Mouse (Mus musculus) neural tube, embryonic 14.5 days (tissue): Measurements from ENCODE around the gene Zdhhc22. TPM values are rescaled to one million over a fixed set of nuclear protein-coding genes. Genes with fewer than 3 reads are reported as not detected.

Source experiments
- ATAC-seq: fragments of 200-750 bp; cut with Nextera tagmentation; 2 replicates; pipeline ENCODE4 v1.8.0; 2017; ENCODE audit warnings: low read depth, mild to moderate bottlenecking, moderate TSS enrichment, moderate library complexity
- H3K27ac ChIP-seq: fragments of 300-500 bp; sonication (generic); 2 replicates; pipeline ENCODE4 v1.5.1; 2014; ENCODE audit warnings: low read depth, mild to moderate bottlenecking, control low read depth, low read length, moderate library complexity, mixed read lengths
- H3K27me3 ChIP-seq: fragments of 300-500 bp; sonication (generic); 2 replicates; pipeline ENCODE4 v1.6.1; 2014; ENCODE audit warnings: low read length; ENCODE audit not compliant: control insufficient read depth, insufficient read depth
- H3K36me3 ChIP-seq: fragments of 300-500 bp; sonication (generic); 2 replicates; pipeline ENCODE4 v1.6.1; 2014; ENCODE audit warnings: low read length, mixed read lengths; ENCODE audit not compliant: control insufficient read depth, insufficient read depth
- H3K4me1 ChIP-seq: fragments of 300-500 bp; sonication (generic); 2 replicates; pipeline ENCODE4 v1.6.1; 2014; ENCODE audit warnings: low read length; ENCODE audit not compliant: control insufficient read depth, insufficient read depth
- H3K4me2 ChIP-seq: fragments of 300-500 bp; sonication (generic); 2 replicates; pipeline ENCODE4 v1.6.1; 2014; ENCODE audit warnings: mild to moderate bottlenecking, low read depth, low read length, control low read depth
- H3K4me3 ChIP-seq: fragments of 300-500 bp; sonication (generic); 2 replicates; pipeline ENCODE4 v1.5.1; 2014; ENCODE audit warnings: low read depth, low read length, control low read depth, mixed read lengths
- H3K9ac ChIP-seq: fragments of 300-500 bp; sonication (generic); replicated peaks from 2 replicates; pipeline ENCODE4 v1.6.1; 2014; ENCODE audit warnings: low read depth, mild to moderate bottlenecking, control low read depth, low read length, mixed read lengths
- H3K9me3 ChIP-seq: fragments of 300-500 bp; sonication (generic); 2 replicates; pipeline ENCODE4 v1.6.1; 2016; ENCODE audit warnings: low read length; ENCODE audit not compliant: control insufficient read depth
- WGBS: fragments of 180-500 bp; shearing (Covaris S2); extraction: QIAGEN DNeasy Blood & Tissue Kit; methylation state at CpG from one replicate; pipeline ENCODE4 v1.1.7; 2014; 5-methylcytosine and 5-hydroxymethylcytosine counted together
- polyA plus RNA-seq: library from polyadenylated mRNA; unstranded; fragments of >200 nt; fragmentation: Nextera tagmentation; extraction: Ambion mirVana; gene quantifications from 2 replicates; pipeline ENCODE4 v1.2.1, GENCODE M21; 2014

Gene Zdhhc22
- polyA plus RNA-seq, 1 experiment from 2014 or later, result 10.3 TPM

DNA sequence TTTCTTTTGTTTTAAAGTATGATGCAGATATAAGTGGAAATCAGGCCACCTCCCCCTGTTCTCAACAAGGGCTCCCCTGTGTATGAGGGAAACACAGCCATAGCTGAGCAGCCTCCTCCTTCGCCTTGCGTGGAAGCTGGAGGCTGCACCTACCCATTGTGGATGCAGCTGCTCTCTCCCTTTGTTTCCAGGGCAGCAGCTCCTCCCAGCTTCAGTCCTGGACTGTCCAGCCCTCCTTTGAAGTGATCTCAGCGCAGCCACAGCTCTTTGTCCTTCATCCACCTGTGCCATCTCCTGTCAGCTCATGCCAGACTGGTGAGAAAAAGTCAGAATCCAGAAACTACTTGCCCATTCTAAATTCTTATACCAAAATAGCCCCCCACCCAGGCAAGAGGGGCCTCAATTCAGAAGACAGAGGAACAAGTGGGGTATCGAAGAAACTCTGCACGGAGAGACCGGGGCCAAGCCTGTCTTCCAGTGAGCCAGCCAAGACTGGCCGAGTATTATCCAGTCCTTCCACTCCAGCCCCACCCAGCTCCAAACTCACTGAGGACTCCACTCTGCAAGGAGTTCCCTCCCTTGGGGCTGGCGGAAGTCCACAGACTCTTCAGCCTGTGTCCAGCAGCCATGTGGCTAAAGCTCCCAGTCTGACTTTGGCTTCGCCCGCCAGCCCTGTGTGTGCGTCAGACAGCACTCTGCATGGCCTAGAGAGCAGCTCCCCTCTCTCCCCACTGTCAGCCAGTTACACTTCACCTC lies 28.5 kb downstream of the Zdhhc22 start:
- no peak for ATAC-seq
- Histone ChIP-seq H3K36me3 (peaks cover 51% of the 10 kb centered on the region), H3K27me3 (no peaks in the 10 kb centered on the region), H3K4me1 (no peaks in the 10 kb centered on the region), H3K27ac (no peak overlapping the region), H3K4me2 (no peak overlapping the region), H3K4me3 (no peak overlapping the region), H3K9ac (no peak overlapping the region), H3K9me3 (no peaks in the 10 kb centered on the region)
- 79% methylated on average over 11 of the region's 11 CpGs for WGBS

DNA sequence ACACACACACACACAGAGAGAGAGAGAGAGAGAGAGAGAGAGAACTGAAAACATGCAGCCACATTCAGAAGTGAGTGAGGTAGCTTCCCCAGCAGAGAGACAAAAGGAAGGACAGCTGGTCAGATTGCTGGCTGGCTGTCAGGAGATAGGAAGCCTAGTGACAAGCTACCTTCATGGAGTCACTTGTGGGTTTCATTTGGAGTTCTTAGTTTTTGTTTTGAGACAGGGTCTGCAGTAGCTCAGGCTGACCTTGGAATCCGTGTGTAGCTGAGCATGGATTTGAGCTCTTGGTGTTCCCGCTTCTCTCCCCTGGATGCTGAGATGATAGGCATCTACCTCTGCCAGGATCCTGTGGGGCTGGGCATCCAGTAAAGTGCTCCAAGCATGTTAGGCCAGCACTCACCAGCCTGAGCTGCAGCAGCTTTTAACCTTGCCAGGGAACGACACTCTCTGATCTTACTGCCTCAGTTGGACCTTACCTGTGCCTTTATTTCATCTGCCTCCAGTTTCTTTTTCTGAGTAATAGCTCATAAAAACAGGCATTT lies 29.4 kb downstream of the Zdhhc22 start:
- H3K4me1 ChIP-seq, result no peaks in the 10 kb centered on the region
- ATAC-seq, result no peak
- H3K4me3 ChIP-seq, result no peak overlapping the region
- H3K9me3 ChIP-seq, result no peaks in the 10 kb centered on the region
- WGBS, result 97% methylated on average over 3 of the region's 3 CpGs
- peaks cover 57% of the 10 kb centered on the region for H3K36me3 ChIP-seq
- no peak overlapping the region for H3K27ac ChIP-seq
- H3K9ac ChIP-seq, result no peak overlapping the region
- no peak overlapping the region for H3K4me2 ChIP-seq
- no peaks in the 10 kb centered on the region for H3K27me3 ChIP-seq

DNA sequence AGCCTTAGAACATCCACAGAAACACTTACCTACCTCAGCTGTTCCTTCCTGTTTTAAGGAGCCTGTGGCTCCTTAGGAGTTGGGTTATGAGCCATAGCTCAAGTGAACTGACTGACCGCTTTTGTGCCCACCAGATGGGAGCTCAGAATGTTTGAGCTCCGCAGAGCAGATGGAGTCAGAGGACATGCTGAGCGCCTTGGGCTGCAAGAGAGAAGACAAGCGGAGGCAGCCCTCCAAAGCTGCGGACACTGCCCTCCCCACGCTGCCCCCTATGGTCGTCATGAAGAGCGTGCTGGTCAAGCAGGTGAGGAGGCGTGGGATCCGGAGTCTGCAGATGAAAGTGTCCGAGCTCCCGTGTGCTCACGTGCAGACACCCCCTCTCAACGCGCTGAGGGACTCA lies 30.1 kb downstream of the Zdhhc22 start:
- WGBS, result 91% methylated on average over 15 of the region's 15 CpGs
- H3K4me3 ChIP-seq, result no peak overlapping the region
- peaks cover 58% of the 10 kb centered on the region for H3K36me3 ChIP-seq
- H3K9ac ChIP-seq, result no peak overlapping the region
- H3K4me1 ChIP-seq, result no peaks in the 10 kb centered on the region
- no peak overlapping the region for H3K4me2 ChIP-seq
- H3K27ac ChIP-seq, result no peak overlapping the region
- ATAC-seq, result no peak
- H3K27me3 ChIP-seq, result no peaks in the 10 kb centered on the region
- H3K9me3 ChIP-seq, result no peaks in the 10 kb centered on the region

DNA sequence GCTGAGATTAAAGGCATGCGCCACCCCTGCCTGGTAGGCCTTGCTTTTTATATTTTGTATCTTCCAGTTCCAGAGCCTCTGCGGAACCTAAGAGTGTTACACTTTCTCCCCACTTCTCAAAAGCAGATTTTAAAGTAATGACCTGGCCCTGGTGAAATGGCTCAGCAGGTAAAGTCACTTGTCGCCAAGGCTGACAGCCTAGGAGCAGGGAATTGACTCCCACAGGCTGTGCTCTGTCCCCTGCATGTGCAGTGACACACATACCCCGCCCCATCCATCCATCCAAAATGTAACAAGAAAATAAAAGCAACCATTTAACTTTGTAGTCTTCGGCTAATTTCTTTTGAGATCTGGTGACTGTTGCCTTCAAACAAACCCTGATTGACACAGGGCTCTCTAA lies 30.6 kb downstream of the Zdhhc22 start:
- WGBS, result over 99% methylated on average over 5 of the region's 5 CpGs

DNA sequence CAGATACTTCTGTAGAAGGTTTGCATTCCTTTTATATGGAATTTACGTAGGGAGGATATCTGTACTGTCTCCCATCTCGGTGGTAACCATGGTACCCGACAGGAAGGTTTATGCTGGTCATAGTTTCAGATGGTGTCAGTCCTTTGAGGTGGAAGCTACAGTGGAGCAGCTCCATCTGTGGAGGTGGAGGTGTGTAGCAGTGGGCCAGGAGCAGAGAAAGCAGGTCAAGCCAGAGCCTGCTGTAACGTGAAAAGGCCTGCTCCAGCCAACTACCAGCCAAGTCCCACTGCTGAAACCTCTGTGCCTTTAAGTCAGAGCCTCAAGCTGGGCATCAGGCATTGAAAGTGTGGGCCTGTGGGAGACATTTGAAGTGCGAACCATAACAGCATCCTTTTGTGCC lies 31.7 kb downstream of the Zdhhc22 start:
- Histone ChIP-seq H3K4me2 (no peak overlapping the region), H3K4me1 (no peaks in the 10 kb centered on the region), H3K9me3 (no peaks in the 10 kb centered on the region), H3K9ac (no peak overlapping the region), H3K36me3 (peaks cover 57% of the 10 kb centered on the region), H3K27me3 (no peaks in the 10 kb centered on the region), H3K4me3 (no peak overlapping the region), H3K27ac (no peak overlapping the region)
- ATAC-seq, result no peak
- 89% methylated on average over 5 of the region's 5 CpGs for WGBS

More for the DNA sequence above, 30.6 kb downstream of the Zdhhc22 start:
- Histone ChIP-seq H3K27me3 (no peaks in the 10 kb centered on the region), H3K36me3 (peaks cover 57% of the 10 kb centered on the region), H3K9ac (no peak overlapping the region), H3K4me1 (no peaks in the 10 kb centered on the region), H3K27ac (no peak overlapping the region), H3K4me3 (no peak overlapping the region), H3K4me2 (no peak overlapping the region), H3K9me3 (no peaks in the 10 kb centered on the region)
- ATAC-seq, result no peak

DNA sequence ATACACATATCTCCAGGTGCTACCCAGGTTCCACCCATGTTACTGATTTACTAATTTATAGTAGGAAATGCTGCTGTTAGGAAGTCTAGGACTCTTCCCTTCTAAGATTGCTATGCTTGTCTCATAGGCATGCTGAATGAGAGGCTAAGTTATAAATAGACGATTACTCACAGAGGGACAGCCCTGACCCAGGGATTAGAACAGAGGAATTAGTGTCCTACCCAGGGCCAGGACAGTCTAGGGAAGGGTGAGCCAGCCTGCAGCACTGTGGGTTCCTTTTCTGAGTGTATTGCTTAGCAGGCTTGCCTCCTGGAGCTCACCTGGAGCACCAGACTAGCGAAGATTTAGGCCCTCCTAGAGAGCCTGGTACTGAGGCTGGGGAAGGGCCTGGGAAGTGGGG lies 34.3 kb downstream of the Zdhhc22 start:
- Histone ChIP-seq H3K36me3 (peaks cover 32% of the 10 kb centered on the region), H3K9me3 (no peaks in the 10 kb centered on the region), H3K4me3 (no peak overlapping the region), H3K4me2 (no peak overlapping the region), H3K4me1 (0 out of 2 replicates have a peak, but pooled peaks cover 2% of the 10 kb centered on the region), H3K9ac (no peak overlapping the region), H3K27ac (no peak overlapping the region), H3K27me3 (no peaks in the 10 kb centered on the region)
- ATAC-seq, result no peak
- 93% methylated on average over 2 of the region's 2 CpGs for WGBS

DNA sequence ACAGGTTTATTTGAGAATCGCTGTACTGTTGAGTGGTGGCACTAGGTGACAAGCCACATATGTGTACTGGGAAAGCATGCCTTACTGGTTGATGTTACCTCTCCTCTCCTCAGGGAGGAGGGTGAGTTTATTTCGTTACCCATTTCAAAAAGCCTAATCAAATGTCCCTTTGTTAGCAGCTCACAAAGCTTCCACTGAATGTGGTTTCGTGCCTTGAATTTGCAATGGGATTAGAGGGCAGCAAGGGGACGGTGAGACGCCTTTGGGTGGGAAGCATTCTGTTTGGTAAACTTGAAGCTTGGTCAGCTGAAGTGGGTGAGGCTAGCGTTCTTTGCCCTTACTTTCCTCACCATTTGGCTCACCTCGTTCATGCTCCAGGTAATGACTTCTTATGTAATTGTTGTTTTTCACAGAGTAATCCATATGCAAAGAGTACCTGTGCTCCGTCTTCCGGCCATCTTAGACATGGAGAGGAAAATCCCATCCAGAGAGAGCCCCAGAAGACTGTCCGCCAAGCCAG lies 37.8 kb downstream of the Zdhhc22 start:
- Histone ChIP-seq H3K27ac (no peak overlapping the region), H3K36me3 (peaks cover 13% of the 10 kb centered on the region), H3K4me1 (peaks cover 27% of the 10 kb centered on the region), H3K4me2 (no peak overlapping the region), H3K9me3 (no peaks in the 10 kb centered on the region), H3K27me3 (no peaks in the 10 kb centered on the region), H3K4me3 (no peak overlapping the region), H3K9ac (no peak overlapping the region)
- ATAC-seq, result no peak
- 72% methylated on average over 10 of the region's 10 CpGs for WGBS

DNA sequence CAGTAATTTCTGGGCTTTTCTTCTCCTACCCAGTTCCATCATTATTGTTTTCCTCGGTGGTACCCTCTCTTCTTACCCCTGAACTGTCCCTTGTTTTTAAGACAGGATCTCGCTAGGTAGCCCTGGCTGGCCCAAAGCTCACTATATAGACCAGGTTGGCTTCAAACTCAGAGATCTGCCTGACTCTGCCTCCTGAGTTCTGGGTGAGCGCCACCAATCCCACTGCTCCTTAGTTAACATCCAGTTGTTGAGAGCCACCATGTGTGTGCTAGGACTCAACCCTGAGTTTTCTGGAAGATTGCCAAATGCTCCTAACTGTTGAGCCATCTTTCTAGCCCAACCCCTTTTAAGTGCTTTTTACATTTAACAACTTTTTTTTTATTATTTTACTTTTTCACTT lies 39.3 kb downstream of the Zdhhc22 start:
- Histone ChIP-seq H3K4me2 (no peak overlapping the region), H3K36me3 (peaks cover 8% of the 10 kb centered on the region), H3K4me3 (no peak overlapping the region), H3K9ac (no peak overlapping the region), H3K9me3 (no peaks in the 10 kb centered on the region), H3K4me1 (peaks cover 32% of the 10 kb centered on the region), H3K27me3 (no peaks in the 10 kb centered on the region), H3K27ac (no peak overlapping the region)
- ATAC-seq, result no peak
- WGBS, result 98% methylated on average over 3 of the region's 3 CpGs

DNA sequence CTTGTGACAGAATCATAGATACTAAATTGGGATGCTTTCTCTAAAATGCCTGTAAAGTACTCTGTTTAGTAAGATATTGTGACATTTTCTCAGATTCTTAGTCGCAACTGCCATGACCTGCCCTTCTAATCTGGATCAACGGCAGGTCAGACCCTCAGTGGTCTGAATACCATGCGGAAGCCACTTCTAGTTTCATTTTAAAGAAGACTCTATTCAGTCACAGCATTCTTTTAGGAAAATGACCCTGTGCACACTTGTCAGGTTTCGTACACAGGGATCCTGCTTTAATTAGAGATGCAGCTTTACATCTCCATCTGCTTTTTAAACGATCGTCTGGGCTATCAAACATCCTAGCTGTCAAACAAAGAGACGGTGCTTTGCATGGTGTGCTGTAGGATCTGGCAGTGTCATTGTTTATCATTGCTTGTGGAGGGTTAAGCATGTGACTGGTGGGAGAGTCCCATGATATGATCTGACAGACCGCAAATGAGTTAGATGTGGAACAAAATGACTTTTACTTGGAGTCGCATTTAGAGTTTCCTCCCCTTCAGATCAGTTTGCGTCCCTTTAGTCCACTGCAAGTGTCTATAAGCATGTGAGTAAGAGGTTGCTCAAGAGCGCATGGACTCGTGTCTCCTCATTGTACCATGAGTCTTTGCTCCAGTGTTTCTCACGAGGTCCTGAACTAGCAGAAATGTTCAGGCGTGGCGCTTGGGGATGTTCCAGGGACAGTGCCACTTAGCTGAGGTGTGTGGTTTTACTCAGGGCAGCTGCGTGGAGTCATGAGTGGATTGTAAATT lies 39.9 kb downstream of the Zdhhc22 start:
- peaks cover 33% of the 10 kb centered on the region for H3K4me1 ChIP-seq
- no peak for ATAC-seq
- 71% methylated on average over 16 of the region's 16 CpGs for WGBS
- H3K9me3 ChIP-seq, result no peaks in the 10 kb centered on the region
- no peak overlapping the region for H3K9ac ChIP-seq
- H3K36me3 ChIP-seq, result peaks cover 4% of the 10 kb centered on the region
- H3K4me3 ChIP-seq, result no peak overlapping the region
- no peak overlapping the region for H3K27ac ChIP-seq
- no peaks in the 10 kb centered on the region for H3K27me3 ChIP-seq
- no peak overlapping the region for H3K4me2 ChIP-seq
